Mouse (Mus musculus) G1E (cell line): ENCODE measurements at regions not wholly inside any gene's neighbourhood (a gene's known extent, or its start where the extent isn't known, plus 50 kb on each side); places are given as distances from the start of the nearest gene placed in this dataset.
"Not testable (repeated sequence)": the region's sequence is repeated elsewhere in the genome, so short reads cannot be mapped to it uniquely, and the experiment has no call there.

Experiments used
- CTCF ChIP-seq: IDR thresholded peaks from 2 replicates; pipeline ENCODE4 v1.5.1; 2012; ENCODE audit warnings: low read depth, low read length, inconsistent platforms, mixed read lengths
- GATA1 ChIP-seq: IDR thresholded peaks from 2 replicates; pipeline ENCODE4 v1.6.1; 2012; ENCODE audit warnings: borderline replicate concordance, low read length, inconsistent platforms, mixed read lengths

- not testable (repeated sequence) for TF ChIP-seq CTCF, GATA1
Measured at GRCm38 (mm10) chr11:27095460-27095859, 501.7 kb upstream of the Vrk2 start.
